Mouse (Mus musculus): ENCODE data around the gene Kcnj10.
A peak's percentile ranks its signal among the peaks of the same experiment; 100 is the strongest.

DNA sequence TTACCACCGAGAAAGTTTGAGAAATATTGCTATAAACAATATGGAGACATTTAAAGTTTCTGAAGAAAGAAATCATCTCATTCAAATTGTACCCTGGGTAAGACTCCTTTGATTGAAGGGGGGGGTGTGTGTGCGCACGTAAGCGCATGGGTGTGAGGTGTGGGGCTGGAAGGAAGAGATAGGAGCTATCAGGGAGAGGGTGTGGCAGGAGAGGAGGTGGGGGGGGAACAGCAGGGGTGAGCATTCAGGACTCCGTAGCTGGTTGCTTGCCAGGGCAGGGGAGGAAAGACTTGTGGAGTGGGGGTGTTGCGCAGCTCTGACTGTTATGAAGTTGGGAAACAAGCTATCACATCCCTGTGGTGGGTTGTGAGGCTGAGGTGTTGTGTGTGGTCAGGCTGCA lies 36.6 kb upstream of the Kcnj10 start:
- TF ChIP-seq CTCF (IDR thresholded peaks at IDR 0.05 in 2 of 3, conservative IDR thresholded peaks at IDR 0.05 in 1 of 3; ENCODE audit: control insufficient read depth in 1 of 3, insufficient read depth in 1 of 3, low read depth in 2 of 3, low read length in 3 of 3, poor library complexity in 1 of 3, severe bottlenecking in 1 of 3) (no peak), RAD21 (IDR thresholded peaks at IDR 0.05; ENCODE audit: low read depth, low read length) (no peak), TAL1 (IDR thresholded peaks at IDR 0.05; ENCODE audit: low read length) (peak; percentile 72), HCFC1 (IDR thresholded peaks at IDR 0.05; ENCODE audit: low read depth, low read length) (no peak), EP300 (IDR thresholded peaks at IDR 0.05; ENCODE audit: low read depth in 1 of 2, low read length in 2 of 2) (peak in 1 of 2 experiments; percentile 90; a peak in 3 of 4 replicates), MAX (IDR thresholded peaks at IDR 0.05; ENCODE audit: low read length) (no peak), MAFK (IDR thresholded peaks at IDR 0.05; ENCODE audit: borderline replicate concordance, low read depth, low read length) (no peak), POLR2A (IDR thresholded peaks at IDR 0.05; ENCODE audit: control insufficient read depth in 1 of 2, insufficient read depth in 1 of 2, low read depth in 1 of 2, low read length in 2 of 2, poor library complexity in 1 of 2) (no peak), JUND (IDR thresholded peaks at IDR 0.05; ENCODE audit: low read depth, low read length) (no peak), MAZ (IDR thresholded peaks at IDR 0.05; ENCODE audit: low read depth, low read length) (peak; percentile 96), ZNF384 (IDR thresholded peaks at IDR 0.05; ENCODE audit: low read depth, low read length) (no peak), TCF12 (IDR thresholded peaks at IDR 0.05; ENCODE audit: low read depth, low read length) (peak; percentile 92), UBTF (IDR thresholded peaks at IDR 0.05; ENCODE audit: borderline replicate concordance, insufficient read depth, low read depth, low read length) (no peak)
